Mouse (Mus musculus) heart, postnatal 10 days (tissue): Measurements from ENCODE around the gene Gsto2. TPM values are rescaled to one million over a fixed set of nuclear protein-coding genes. Genes with fewer than 3 reads are reported as not detected.
A peak's percentile ranks its signal among the peaks of the same experiment; 100 is the strongest.
"Not testable (repeated sequence)": the region's sequence is repeated elsewhere in the genome, so short reads cannot be mapped to it uniquely, and the experiment has no call there.

Experiments used
- DNase-seq, 2 experiments: peaks; one replicate each; pipeline ENCODE4 v3.0.0; 2021
- intact Hi-C: fragments of 180-260 bp; cut with DNase I; formaldehyde crosslinking; loops from one replicate; pipeline ENCODE4 v1.15.1; 2025
- total RNA-seq, 2 experiments: library from RNA; stranded (reverse); gene quantifications; 2 replicates each; pipeline ENCODE4 v1.2.3; 2021

Gene Gsto2
- total RNA-seq, result 1 to 10 TPM; 1.8 to 2.6 TPM

GRCm38 (mm10) chr19:47865353-47865947, at the start of gene Gsto2:
Gene Gsto2 (plus strand): TSS chr19:47865534.
- intact Hi-C loops, result no loop called here
- DNase-seq, result peak; percentile 94 to 96

- intact Hi-C loops, result no loop called here
- DNase-seq, result no peak
Observed at GRCm38 (mm10) chr19:47817692-47818091, 47.6 kb upstream of the Gsto2 start.

- intact Hi-C loops, result loop anchor here (1.0 to 10.0 kb wide), 4 partner anchors 26 to 466 kb away; no protein-coding TSS in a partner anchor
- peak; percentile 79 to 89 for DNase-seq
Observed at GRCm38 (mm10) chr19:47820832-47821493, 44.4 kb upstream of the Gsto2 start.

- no peak for DNase-seq
- intact Hi-C loops, result loop anchor here (1.0 to 10.0 kb wide), 4 partner anchors 27 to 467 kb away; no protein-coding TSS in a partner anchor
Observed at GRCm38 (mm10) chr19:47821494-47821872, 43.9 kb upstream of the Gsto2 start.

- peak; percentile 16 to 25 for DNase-seq
Observed at GRCm38 (mm10) chr19:47822143-47822796, 43.1 kb upstream of the Gsto2 start.

GRCm38 (mm10) chr19:47824026-47824425, 41.3 kb upstream of the Gsto2 start:
- intact Hi-C loops, result loop anchor here (10.0 kb wide), 1 partner anchor 469 kb away; no protein-coding TSS in a partner anchor
- no peak for DNase-seq

More at GRCm38 (mm10) chr19:47822143-47822796, 43.1 kb upstream of the Gsto2 start:
- intact Hi-C loops, result loop anchor here (10.0 kb wide), 1 partner anchor 467 kb away; no protein-coding TSS in a partner anchor

- no peak for DNase-seq
- intact Hi-C loops, result loop anchor here (10.0 kb wide), 1 partner anchor 475 kb away; no protein-coding TSS in a partner anchor
Observed at GRCm38 (mm10) chr19:47829913-47830450, 35.4 kb upstream of the Gsto2 start.

GRCm38 (mm10) chr19:47831111-47831510, 34.2 kb upstream of the Gsto2 start:
- no peak for DNase-seq
- intact Hi-C loops, result no loop called here

GRCm38 (mm10) chr19:47832316-47832715, 33.0 kb upstream of the Gsto2 start:
- intact Hi-C loops, result no loop called here
- no peak for DNase-seq

GRCm38 (mm10) chr19:47834614-47835013, 30.7 kb upstream of the Gsto2 start:
- DNase-seq, result no peak
- intact Hi-C loops, result no loop called here

- no peak for DNase-seq
- intact Hi-C loops, result no loop called here
Observed at GRCm38 (mm10) chr19:47835776-47836175, 29.6 kb upstream of the Gsto2 start.

GRCm38 (mm10) chr19:47836701-47837526, 28.4 kb upstream of the Gsto2 start:
- intact Hi-C loops, result no loop called here
- DNase-seq, result peak; percentile 57 to 72

GRCm38 (mm10) chr19:47837527-47837901, 27.8 kb upstream of the Gsto2 start:
- no peak for DNase-seq
- intact Hi-C loops, result no loop called here

GRCm38 (mm10) chr19:47841234-47841633, 24.1 kb upstream of the Gsto2 start:
- intact Hi-C loops, DNase-seq: not testable (repeated sequence)

GRCm38 (mm10) chr19:47849735-47850134, 15.6 kb upstream of the Gsto2 start:
- intact Hi-C loops, result no loop called here
- DNase-seq, result no peak

- DNase-seq, intact Hi-C loops: not testable (repeated sequence)
Observed at GRCm38 (mm10) chr19:47852131-47852530, 13.2 kb upstream of the Gsto2 start.

GRCm38 (mm10) chr19:47853053-47853452, 12.3 kb upstream of the Gsto2 start:
- intact Hi-C loops, result no loop called here
- no peak for DNase-seq

- peak; percentile 50 to 55 for DNase-seq
- intact Hi-C loops, result no loop called here
Observed at GRCm38 (mm10) chr19:47853951-47854795, 11.2 kb upstream of the Gsto2 start.
